Mouse (Mus musculus): ENCODE measurements at regions not wholly inside any gene's neighbourhood (a gene's known extent, or its start where the extent isn't known, plus 50 kb on each side); places are given as distances from the start of the nearest gene placed in this dataset.

GRCm38 (mm10) chr7:117044926-117045325 lies 335.9 kb upstream of the Xylt1 start:
- intact Hi-C loops (cut with DNase I; ENCODE audit: low total_unique reads) = no loop called here
- DNase-seq = no peak

GRCm38 (mm10) chr7:117049249-117049648 lies 331.5 kb upstream of the Xylt1 start:
- DNase-seq = no peak
- intact Hi-C loops (cut with DNase I; ENCODE audit: low total_unique reads) = no loop called here

- intact Hi-C loops (cut with DNase I; ENCODE audit: low total_unique reads) = no loop called here
- no peak for DNase-seq
These were observed 315.0 kb upstream of the Xylt1 start for GRCm38 (mm10) chr7:117065771-117066170.

- peak; percentile 5 for DNase-seq
- intact Hi-C loops (cut with DNase I; ENCODE audit: low total_unique reads) = no loop called here
These were observed 289.7 kb upstream of the Xylt1 start for GRCm38 (mm10) chr7:117090911-117091550.

- no peak for DNase-seq
- intact Hi-C loops (cut with DNase I; ENCODE audit: low total_unique reads) = no loop called here
These were observed 287.9 kb upstream of the Xylt1 start for GRCm38 (mm10) chr7:117092860-117093259.

- no peak for DNase-seq
- intact Hi-C loops (cut with DNase I; ENCODE audit: low total_unique reads) = no loop called here
These were observed 283.2 kb upstream of the Xylt1 start for GRCm38 (mm10) chr7:117097618-117098017.

GRCm38 (mm10) chr7:117099041-117099440 lies 281.7 kb upstream of the Xylt1 start:
- DNase-seq = no peak
- intact Hi-C loops (cut with DNase I; ENCODE audit: low total_unique reads) = no loop called here

GRCm38 (mm10) chr7:117103035-117103434 lies 277.7 kb upstream of the Xylt1 start:
- no peak for DNase-seq
- intact Hi-C loops (cut with DNase I; ENCODE audit: low total_unique reads) = no loop called here

GRCm38 (mm10) chr7:117106691-117107191 lies 274.0 kb upstream of the Xylt1 start:
- DNase-seq = no peak
- intact Hi-C loops (cut with DNase I; ENCODE audit: low total_unique reads) = no loop called here

GRCm38 (mm10) chr7:117108391-117108790 lies 272.4 kb upstream of the Xylt1 start:
- DNase-seq = no peak
- intact Hi-C loops (cut with DNase I; ENCODE audit: low total_unique reads) = no loop called here

GRCm38 (mm10) chr7:117127728-117128127 lies 253.1 kb upstream of the Xylt1 start:
- intact Hi-C loops (cut with DNase I; ENCODE audit: low total_unique reads) = no loop called here
- no peak for DNase-seq

GRCm38 (mm10) chr7:117134869-117135268 lies 245.9 kb upstream of the Xylt1 start:
- intact Hi-C loops (cut with DNase I; ENCODE audit: low total_unique reads) = no loop called here
- no peak for DNase-seq

- intact Hi-C loops (cut with DNase I; ENCODE audit: low total_unique reads) = no loop called here
- no peak for DNase-seq
These were observed 242.1 kb upstream of the Xylt1 start for GRCm38 (mm10) chr7:117138681-117139080.

- DNase-seq = peak; percentile 44
- intact Hi-C loops (cut with DNase I; ENCODE audit: low total_unique reads) = no loop called here
These were observed 241.4 kb upstream of the Xylt1 start for GRCm38 (mm10) chr7:117139245-117139970.

GRCm38 (mm10) chr7:117139971-117140247 lies 240.9 kb upstream of the Xylt1 start:
- no peak for DNase-seq
- intact Hi-C loops (cut with DNase I; ENCODE audit: low total_unique reads) = no loop called here

GRCm38 (mm10) chr7:117146809-117147208 lies 234.0 kb upstream of the Xylt1 start:
- no peak for DNase-seq
- intact Hi-C loops (cut with DNase I; ENCODE audit: low total_unique reads) = no loop called here

GRCm38 (mm10) chr7:117150355-117150754 lies 230.4 kb upstream of the Xylt1 start:
- DNase-seq = no peak
- intact Hi-C loops (cut with DNase I; ENCODE audit: low total_unique reads) = no loop called here

GRCm38 (mm10) chr7:117153826-117154550 lies 226.8 kb upstream of the Xylt1 start:
- DNase-seq = no peak
- intact Hi-C loops (cut with DNase I; ENCODE audit: low total_unique reads) = no loop called here

GRCm38 (mm10) chr7:117161193-117161908 lies 219.4 kb upstream of the Xylt1 start:
- no peak for DNase-seq
- intact Hi-C loops (cut with DNase I; ENCODE audit: low total_unique reads) = no loop called here

- DNase-seq = no peak
- intact Hi-C loops (cut with DNase I; ENCODE audit: low total_unique reads) = no loop called here
These were observed 205.9 kb upstream of the Xylt1 start for GRCm38 (mm10) chr7:117174811-117175422.
